7 mouse cellular contexts compared by ENCODE assay signal in genomic region chr2:138280225-138280711, GRCm38 (mm10). TPM values are rescaled to one million over a fixed set of nuclear protein-coding genes. Genes with fewer than 3 reads are reported as not detected.
DNase-seq lines count a peak whose midpoint lies in the region; ATAC-seq and TF ChIP-seq lines count a peak whose summit lies in the region.

No protein-coding gene starts in this region.

- peak; percentile 80 for DNase-seq in lung, embryonic 14.5 days
- DNase-seq in lung, postnatal 14 days, result no peak
- peak; percentile 49 for DNase-seq in embryonic facial prominence, embryonic 11.5 days (ENCODE audit: low spot score)
- DNase-seq in hindbrain, embryonic 14.5 days (ENCODE audit: low spot score), result peak; percentile 57
- DNase-seq in thymus, postnatal 36 days, result no peak
- no peak for DNase-seq in spleen, postnatal 14 days (ENCODE audit: low spot score in 2 of 2)

- H3K4me1 ChIP-seq in lung, embryonic 14.5 days (ENCODE audit: insufficient read depth), result peaks cover 25% of the 10 kb centered on the region
- peaks cover 3% of the 10 kb centered on the region; the same call in 1 of the 2 replicates for H3K4me1 ChIP-seq in embryonic facial prominence, embryonic 11.5 days (ENCODE audit: control insufficient read depth, insufficient read depth, low read length)
- peaks cover 37% of the 10 kb centered on the region for H3K4me1 ChIP-seq in hindbrain, embryonic 14.5 days (replicated peaks; ENCODE audit: control insufficient read depth, insufficient read depth, low read length)
- peaks cover 34% of the 10 kb centered on the region for H3K4me1 ChIP-seq in midbrain, embryonic 16.5 days (ENCODE audit: control insufficient read depth, insufficient read depth, low read length)

- no peaks in the 10 kb centered on the region for H3K9me3 ChIP-seq in lung, embryonic 14.5 days (ENCODE audit: low read depth, low read length)
- H3K9me3 ChIP-seq in embryonic facial prominence, embryonic 11.5 days (replicated peaks; ENCODE audit: control insufficient read depth, low read length), result no peaks in the 10 kb centered on the region
- H3K9me3 ChIP-seq in hindbrain, embryonic 14.5 days (ENCODE audit: control insufficient read depth, low read length), result no peaks in the 10 kb centered on the region
- H3K9me3 ChIP-seq in midbrain, embryonic 16.5 days (replicated peaks; ENCODE audit: control insufficient read depth, low read length, poor library complexity, severe bottlenecking), result no peaks in the 10 kb centered on the region

- H3K4me2 ChIP-seq in lung, embryonic 14.5 days, result peak overlapping the region; percentile 56
- no peak overlapping the region; the same call in 1 of the 2 replicates for H3K4me2 ChIP-seq in embryonic facial prominence, embryonic 11.5 days (ENCODE audit: low read depth, low read length)
- peak overlapping the region; percentile 53 for H3K4me2 ChIP-seq in hindbrain, embryonic 14.5 days (replicated peaks)
- H3K4me2 ChIP-seq in midbrain, embryonic 16.5 days (ENCODE audit: low read length), result peak overlapping the region; percentile 53

- H3K9ac ChIP-seq in lung, embryonic 14.5 days, result peak overlapping the region; percentile 52
- no peak overlapping the region; the same call in 1 of the 2 replicates for H3K9ac ChIP-seq in embryonic facial prominence, embryonic 11.5 days (replicated peaks; ENCODE audit: low read length)
- H3K9ac ChIP-seq in hindbrain, embryonic 14.5 days, result peak overlapping the region; percentile 55
- H3K9ac ChIP-seq in midbrain, embryonic 16.5 days (ENCODE audit: low read depth, low read length), result peak overlapping the region; percentile 61

- peaks cover 31% of the 10 kb centered on the region for H3K36me3 ChIP-seq in lung, embryonic 14.5 days (ENCODE audit: insufficient read depth)
- no peaks in the 10 kb centered on the region; the same call in 1 of the 2 replicates for H3K36me3 ChIP-seq in embryonic facial prominence, embryonic 11.5 days (replicated peaks; ENCODE audit: control insufficient read depth, insufficient read depth, low read depth, low read length)
- peaks cover 20% of the 10 kb centered on the region for H3K36me3 ChIP-seq in hindbrain, embryonic 14.5 days (replicated peaks; ENCODE audit: control insufficient read depth, insufficient read depth)
- peaks cover 10% of the 10 kb centered on the region for H3K36me3 ChIP-seq in midbrain, embryonic 16.5 days (ENCODE audit: control insufficient read depth, insufficient read depth, low read length)

- peak overlapping the region; percentile 92 for H3K27ac ChIP-seq in lung, embryonic 14.5 days (ENCODE audit: low read depth)
- H3K27ac ChIP-seq in embryonic facial prominence, embryonic 11.5 days (replicated peaks; ENCODE audit: low read depth, low read length), result no peak overlapping the region
- peak overlapping the region; percentile 74 for H3K27ac ChIP-seq in hindbrain, embryonic 14.5 days
- peak overlapping the region; percentile 78 for H3K27ac ChIP-seq in midbrain, embryonic 16.5 days (ENCODE audit: low read length)

- 33% methylated on average over 17 of the region's 17 CpGs for WGBS in lung, embryonic 14.5 days
- 46% methylated on average over 17 of the region's 17 CpGs for WGBS in embryonic facial prominence, embryonic 11.5 days
- WGBS in hindbrain, embryonic 14.5 days, result 52% methylated on average over 17 of the region's 17 CpGs
- 54% methylated on average over 17 of the region's 17 CpGs for WGBS in midbrain, embryonic 16.5 days

- H3K4me3 ChIP-seq in lung, embryonic 14.5 days (ENCODE audit: low read depth, low read length), result peak overlapping the region; percentile 35
- H3K4me3 ChIP-seq in embryonic facial prominence, embryonic 11.5 days (ENCODE audit: low read depth, low read length), result no peak overlapping the region
- peak overlapping the region; percentile 37 for H3K4me3 ChIP-seq in hindbrain, embryonic 14.5 days (replicated peaks; ENCODE audit: low read length)
- peak overlapping the region; percentile 45 for H3K4me3 ChIP-seq in midbrain, embryonic 16.5 days (ENCODE audit: low read depth, low read length)

- peak; percentile 64 for ATAC-seq in lung, embryonic 14.5 days (ENCODE audit: insufficient read depth)
- ATAC-seq in embryonic facial prominence, embryonic 11.5 days (replicated peaks; ENCODE audit: insufficient number of reproducible peaks, low FRiP score, low TSS enrichment, low read depth), result 0 out of 2 replicates have a peak, but pooled peaks have one; percentile 65
- no peak for ATAC-seq in hindbrain, embryonic 14.5 days (ENCODE audit: low FRiP score)
- no peak for ATAC-seq in midbrain, embryonic 16.5 days

- peak; percentile 49 for TF ChIP-seq CTCF in lung, embryonic 14.5 days (IDR thresholded peaks at IDR 0.05; ENCODE audit: low read depth)

- H3K27me3 ChIP-seq in lung, embryonic 14.5 days (ENCODE audit: insufficient read depth, low read length), result no peaks in the 10 kb centered on the region
- no peaks in the 10 kb centered on the region for H3K27me3 ChIP-seq in embryonic facial prominence, embryonic 11.5 days (ENCODE audit: control insufficient read depth, insufficient read depth, low read length)
- no peaks in the 10 kb centered on the region for H3K27me3 ChIP-seq in hindbrain, embryonic 14.5 days (ENCODE audit: control insufficient read depth, insufficient read depth, low read length)
- no peaks in the 10 kb centered on the region for H3K27me3 ChIP-seq in midbrain, embryonic 16.5 days (ENCODE audit: control insufficient read depth, insufficient read depth, low read depth, low read length)

RNA-seq across cellular contexts. Expression of gene Btbd3, which starts 23.9 kb away (rescaled TPM):
- 47.6 and 47.7 TPM in 2 replicates for polyA plus RNA-seq in lung, embryonic 14.5 days (2014; fragmentation: Nextera tagmentation; extraction: Ambion mirVana)
- 20.3 and 22.6 TPM in 2 replicates for polyA plus RNA-seq in embryonic facial prominence, embryonic 11.5 days (2014; fragmentation: Nextera tagmentation; extraction: Ambion mirVana)
- polyA plus RNA-seq in hindbrain, embryonic 14.5 days (2014; fragmentation: Nextera tagmentation; extraction: Ambion mirVana), result 32.1 and 40.3 TPM in 2 replicates
- polyA plus RNA-seq in midbrain, embryonic 16.5 days (2015; fragmentation: Nextera tagmentation; extraction: Ambion mirVana), result 39.1 and 45.0 TPM in 2 replicates

Comparison
In these comparisons a context has a peak if more than half of its experiments do, and no peak if none do; other contexts are left out.
1. DNase-seq: peak in lung, embryonic 14.5 days (single experiment), embryonic facial prominence, embryonic 11.5 days (single experiment) and hindbrain, embryonic 14.5 days (single experiment); none in lung, postnatal 14 days (single experiment), thymus, postnatal 36 days (0 of 2) and spleen, postnatal 14 days (0 of 2).
2. ATAC-seq: peak in lung, embryonic 14.5 days (single experiment) and embryonic facial prominence, embryonic 11.5 days (single experiment); none in hindbrain, embryonic 14.5 days (single experiment) and midbrain, embryonic 16.5 days (single experiment).